In the genomic region with DNA sequence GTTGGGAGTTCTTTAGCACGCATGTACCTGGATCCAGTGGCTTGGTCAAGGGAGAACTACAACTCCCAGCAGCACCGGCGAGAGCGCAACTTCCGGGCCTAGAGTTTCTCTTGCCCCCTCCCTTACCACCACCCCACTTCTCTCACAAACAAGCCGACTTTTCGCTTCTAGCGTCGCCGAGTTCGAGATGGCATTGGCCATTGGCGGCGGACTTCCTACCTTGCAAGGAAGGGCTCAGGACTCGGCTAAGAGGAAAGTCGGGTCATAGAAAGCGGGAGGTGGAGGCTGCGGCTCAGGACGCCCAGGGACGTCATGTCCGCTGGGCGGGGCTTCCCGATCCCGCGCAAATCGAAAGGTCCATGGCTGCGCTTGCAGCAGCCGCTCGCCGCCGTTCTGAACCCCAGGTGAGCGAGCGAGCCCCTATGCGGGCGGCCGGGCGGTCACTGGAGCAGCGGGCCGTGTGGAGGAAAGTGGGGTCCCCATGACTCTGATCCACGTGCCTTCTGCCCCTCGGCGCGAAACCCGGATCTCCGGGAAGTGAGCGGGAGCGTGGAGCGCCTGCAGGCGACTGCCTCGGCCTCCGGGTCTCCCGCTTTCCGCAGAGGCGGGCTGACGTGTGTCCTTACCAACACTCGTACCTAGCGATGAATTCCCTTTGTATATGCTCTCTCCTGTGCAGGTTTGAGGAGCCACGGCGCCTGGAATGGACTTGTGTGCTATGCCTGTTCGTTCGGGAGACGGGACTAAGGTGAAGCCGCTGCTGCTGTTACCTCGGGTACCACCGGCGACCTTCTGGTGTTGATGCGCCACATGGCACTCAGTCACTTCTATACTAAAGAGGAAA, we compare ENCODE assay signal across 8 mouse cellular contexts. TPM values are rescaled to one million over a fixed set of nuclear protein-coding genes. Genes with fewer than 3 reads are reported as not detected.
A peak's percentile ranks its signal among the peaks of the same experiment; 100 is the strongest.
DNase-seq lines count a peak whose midpoint lies in the region; ATAC-seq and TF ChIP-seq lines count a peak whose summit lies in the region.

A gene (plus strand): TSS at position 129 of the 844 bp plus-strand sequence.

- intact Hi-C loops in heart, postnatal 36 days (cut with DNase I), result loop anchor here (5.0 kb wide), 2 partner anchors 188 to 253 kb away; a partner anchor contains a TSS

- no peaks in the 10 kb centered on the region for H3K27me3 ChIP-seq in G1E (ENCODE audit: insufficient read depth, low read length)
- no peaks in the 10 kb centered on the region for H3K27me3 ChIP-seq in forebrain, embryonic 16.5 days (replicated peaks; ENCODE audit: control insufficient read depth, insufficient read depth, low read length)
- no peaks in the 10 kb centered on the region for H3K27me3 ChIP-seq in lung, embryonic 14.5 days (ENCODE audit: insufficient read depth, low read length)
- H3K27me3 ChIP-seq in thymus, adult 2 months (ENCODE audit: control insufficient read depth, insufficient read depth, low read length), result no peaks in the 10 kb centered on the region

- TF ChIP-seq CTCF in G1E (IDR thresholded peaks at IDR 0.05; ENCODE audit: low read depth, low read length), result no peak
- TF ChIP-seq CTCF in layer of hippocampus, adult 2 months (conservative IDR thresholded peaks at IDR 0.05), result no peak
- TF ChIP-seq CTCF in lung, embryonic 14.5 days (IDR thresholded peaks at IDR 0.05; ENCODE audit: low read depth), result no peak
- no peak for TF ChIP-seq CTCF in olfactory bulb, adult 2 months (IDR thresholded peaks at IDR 0.05; ENCODE audit: insufficient read depth, low read depth, low read length)
- peak; percentile 37; the same call in 1 of the 2 replicates for TF ChIP-seq CTCF in thymus, adult 2 months (IDR thresholded peaks at IDR 0.05; ENCODE audit: borderline replicate concordance, control insufficient read depth, extremely low read depth, insufficient read depth, low read length, poor library complexity)

- peak within 1 kb of the TSS; percentile 91 for H3K4me3 ChIP-seq in G1E (ENCODE audit: low read depth, low read length)
- H3K4me3 ChIP-seq in forebrain, embryonic 16.5 days (replicated peaks; ENCODE audit: low read length), result peak within 1 kb of the TSS; percentile 80
- H3K4me3 ChIP-seq in layer of hippocampus, adult 2 months, result peak within 1 kb of the TSS; percentile 79
- peak within 1 kb of the TSS; percentile 80 for H3K4me3 ChIP-seq in lung, embryonic 14.5 days (ENCODE audit: low read depth, low read length)
- peak within 1 kb of the TSS; percentile 99 for H3K4me3 ChIP-seq in olfactory bulb, adult 2 months (ENCODE audit: insufficient read depth, low read depth, low read length)
- peak within 1 kb of the TSS; percentile 89 for H3K4me3 ChIP-seq in thymus, adult 2 months (ENCODE audit: control insufficient read depth, insufficient read depth, low read length)

- ATAC-seq in G1E (ENCODE audit: extremely low read depth, insufficient number of reproducible peaks, low FRiP score, poor library complexity, severe bottlenecking), result peak; percentile 96
- peak; percentile 98 for ATAC-seq in forebrain, embryonic 16.5 days
- ATAC-seq in lung, embryonic 14.5 days (ENCODE audit: insufficient read depth), result peak; percentile 97

- under 1% methylated on average over 66 of the region's 66 CpGs for WGBS in forebrain, embryonic 16.5 days
- WGBS in lung, embryonic 14.5 days, result under 1% methylated on average over 66 of the region's 66 CpGs
- WGBS in olfactory bulb, adult 2 months, result under 1% methylated on average over 66 of the region's 66 CpGs
- WGBS in thymus, adult 2 months, result under 1% methylated on average over 66 of the region's 66 CpGs

- no peak for TF ChIP-seq POLR2A in olfactory bulb, adult 2 months (IDR thresholded peaks at IDR 0.05; ENCODE audit: insufficient read depth, low read depth, low read length)
- TF ChIP-seq POLR2A in thymus, adult 2 months (IDR thresholded peaks at IDR 0.05; ENCODE audit: control insufficient read depth, extremely low read depth, insufficient read depth, low read length, poor library complexity), result no peak

- H3K36me3 ChIP-seq in G1E (replicated peaks), result peaks cover 42% of the 10 kb centered on the region
- no peaks in the 10 kb centered on the region for H3K36me3 ChIP-seq in forebrain, embryonic 16.5 days (ENCODE audit: control insufficient read depth, insufficient read depth)
- peaks cover 38% of the 10 kb centered on the region for H3K36me3 ChIP-seq in lung, embryonic 14.5 days (ENCODE audit: insufficient read depth)
- no peaks in the 10 kb centered on the region for H3K36me3 ChIP-seq in thymus, adult 2 months (ENCODE audit: control insufficient read depth, insufficient read depth, low read length)

- peak within 1 kb of the TSS; percentile 95 for H3K4me2 ChIP-seq in forebrain, embryonic 16.5 days (ENCODE audit: low read length)
- peak within 1 kb of the TSS; percentile 74 for H3K4me2 ChIP-seq in lung, embryonic 14.5 days

- peaks cover 35% of the 10 kb centered on the region for H3K4me1 ChIP-seq in G1E (ENCODE audit: insufficient read depth, low read depth, low read length)
- H3K4me1 ChIP-seq in forebrain, embryonic 16.5 days (replicated peaks; ENCODE audit: control insufficient read depth, insufficient read depth, low read length), result peaks cover 12% of the 10 kb centered on the region
- H3K4me1 ChIP-seq in lung, embryonic 14.5 days (ENCODE audit: insufficient read depth), result 0 out of 2 replicates have a peak, but pooled peaks cover 7% of the 10 kb centered on the region
- peaks cover 3% of the 10 kb centered on the region; the same call in 1 of the 2 replicates for H3K4me1 ChIP-seq in olfactory bulb, adult 2 months (ENCODE audit: control insufficient read depth, insufficient read depth, low read length)
- 0 out of 2 replicates have a peak, but pooled peaks cover 5% of the 10 kb centered on the region for H3K4me1 ChIP-seq in thymus, adult 2 months (replicated peaks; ENCODE audit: control insufficient read depth, insufficient read depth, low read length)

- peak; percentile 78 for DNase-seq in G1E (ENCODE audit: low spot score)
- peak; percentile 89 to 90 for DNase-seq in cerebellum, adult 18-20 months
- DNase-seq in heart, postnatal 36 days, result peak; percentile 90 to 93
- DNase-seq in layer of hippocampus, adult 2 months (ENCODE audit: low spot score in 2 of 2), result peak; percentile 81
- DNase-seq in lung, embryonic 14.5 days, result peak; percentile 94
- DNase-seq in thymus, adult 2 months, result peak; percentile 88

- H3K27ac ChIP-seq in forebrain, embryonic 16.5 days (ENCODE audit: low read length), result peak within 1 kb of the TSS; percentile 77
- H3K27ac ChIP-seq in layer of hippocampus, adult 2 months, result peak within 1 kb of the TSS; percentile 99
- H3K27ac ChIP-seq in lung, embryonic 14.5 days (ENCODE audit: low read depth), result peak within 1 kb of the TSS; percentile 92
- H3K27ac ChIP-seq in olfactory bulb, adult 2 months (ENCODE audit: insufficient read depth, low read depth, low read length), result peak within 1 kb of the TSS; percentile 99
- H3K27ac ChIP-seq in thymus, adult 2 months (ENCODE audit: control insufficient read depth, insufficient read depth, low read length), result peak within 1 kb of the TSS; percentile 78

- H3K9ac ChIP-seq in forebrain, embryonic 16.5 days (replicated peaks; ENCODE audit: low read depth, low read length), result peak within 1 kb of the TSS; percentile 80
- peak within 1 kb of the TSS; percentile 77 for H3K9ac ChIP-seq in lung, embryonic 14.5 days

- no peaks in the 10 kb centered on the region for H3K9me3 ChIP-seq in G1E (replicated peaks)
- no peaks in the 10 kb centered on the region for H3K9me3 ChIP-seq in forebrain, embryonic 16.5 days (ENCODE audit: control insufficient read depth, low read length)
- no peaks in the 10 kb centered on the region for H3K9me3 ChIP-seq in lung, embryonic 14.5 days (ENCODE audit: low read depth, low read length)

RNA-seq across cellular contexts. Expression of the gene that starts here (rescaled TPM):
- total RNA-seq in G1E (2014; fragmentation: Nextera tagmentation), result 53.2 and 54.9 TPM in 2 replicates
- 49.5 and 59.3 TPM in 2 replicates for total RNA-seq in G1E (2017)
- 2.6 and 2.7 TPM in 2 replicates for polyA plus RNA-seq in G1E (2012)
- polyA plus RNA-seq in forebrain, embryonic 16.5 days (2015; fragmentation: Nextera tagmentation; extraction: Ambion mirVana), result 20.4 and 28.5 TPM in 2 replicates
- under 1 TPM; 0.11 to 0.53 TPM for total RNA-seq in heart, postnatal 36 days (2021)
- total RNA-seq in layer of hippocampus, adult 2 months (2021), result under 1 TPM; 0.42 to 0.61 TPM
- 97.5 and 106 TPM in 2 replicates for polyA plus RNA-seq in lung, embryonic 14.5 days (2014; fragmentation: Nextera tagmentation; extraction: Ambion mirVana)
- not detected in 2 replicates for polyA plus RNA-seq in olfactory bulb, adult 2 months (2012; ENCODE audit: insufficient read depth, insufficient read length, low replicate concordance, missing spikeins)
- polyA plus RNA-seq in thymus, adult 2 months (2012; rRNA removed), result 3.2 and 5.8 TPM in 2 replicates

Comparison
In these comparisons a context has a peak if more than half of its experiments do, and no peak if none do; other contexts are left out.
1. Peak in every context shown above with its lines: DNase-seq, ATAC-seq, H3K4me3 ChIP-seq and H3K27ac ChIP-seq.
2. RNA of the gene that starts here (total RNA-seq): 49.5 to 59.3 TPM in G1E; 0.42 to 0.61 TPM in layer of hippocampus, adult 2 months and 0.11 to 0.53 TPM in heart, postnatal 36 days; every median in the first group is over 10 times any median in the second.
3. Peak in DNase-seq in heart, postnatal 36 days; RNA of the gene not detected or under 1 TPM.
4. Peak in DNase-seq, H3K4me3 ChIP-seq and H3K27ac ChIP-seq in layer of hippocampus, adult 2 months; RNA of the gene not detected or under 1 TPM.